Mouse (Mus musculus): ENCODE measurements at regions not wholly inside any gene's neighbourhood (a gene's known extent, or its start where the extent isn't known, plus 50 kb on each side); places are given as distances from the start of the nearest gene placed in this dataset.

DNA sequence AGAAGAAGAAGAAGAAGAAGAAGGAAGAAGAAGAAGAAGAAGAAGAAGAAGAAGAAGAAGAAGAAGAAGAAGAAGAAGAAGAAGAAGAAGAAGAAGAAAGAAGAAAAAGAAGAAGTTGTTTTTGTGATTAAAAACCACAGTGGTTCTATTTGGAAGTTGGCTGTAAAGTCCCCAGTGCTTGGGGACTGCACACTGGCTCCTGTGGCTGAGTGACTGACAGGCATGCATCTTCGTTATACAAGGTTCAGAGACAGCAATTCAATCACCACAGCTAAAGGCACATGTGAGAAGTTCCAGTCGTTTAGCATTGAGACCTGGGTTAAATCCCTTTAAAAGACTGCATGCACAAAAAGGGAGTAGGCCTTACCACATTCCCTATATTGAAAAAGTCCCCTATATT lies 93.1 kb upstream of the Arhgap28 start:
- WGBS = 61% methylated on average over 2 of the region's 2 CpGs
- H3K9ac ChIP-seq = no peak overlapping the region
- H3K4me2 ChIP-seq = no peak overlapping the region
- H3K9me3 ChIP-seq = no peaks in the 10 kb centered on the region
- no peak overlapping the region for H3K4me3 ChIP-seq
- H3K27me3 ChIP-seq = no peaks in the 10 kb centered on the region
- no peaks in the 10 kb centered on the region for H3K4me1 ChIP-seq (replicated peaks)
- H3K36me3 ChIP-seq = no peaks in the 10 kb centered on the region
- no peak for ATAC-seq (ENCODE audit: low read depth)
- no peak overlapping the region for H3K27ac ChIP-seq (replicated peaks)

DNA sequence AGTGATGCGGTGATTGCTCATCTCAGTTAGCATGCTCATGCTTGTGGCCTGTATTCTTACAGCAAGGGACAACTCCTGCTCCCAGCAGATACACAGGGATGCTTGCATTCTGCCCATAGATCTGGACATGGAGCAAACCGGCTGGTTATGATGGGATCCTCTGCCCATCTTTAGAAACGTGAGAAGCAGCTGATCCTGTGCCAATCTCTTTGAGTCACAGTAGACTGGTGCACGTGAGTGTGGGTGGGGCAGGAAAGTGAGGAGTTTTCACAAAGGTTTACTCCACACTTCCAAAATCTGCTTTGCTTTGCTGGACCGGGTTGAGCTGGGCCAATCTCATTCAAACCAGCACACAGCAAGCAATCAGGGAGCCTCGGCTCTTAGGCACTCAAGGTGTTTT lies 93.5 kb upstream of the Arhgap28 start:
- Histone ChIP-seq H3K9me3 (no peaks in the 10 kb centered on the region), H3K27me3 (no peaks in the 10 kb centered on the region), H3K4me2 (no peak overlapping the region), H3K4me1 (replicated peaks) (no peaks in the 10 kb centered on the region), H3K27ac (replicated peaks) (no peak overlapping the region), H3K36me3 (no peaks in the 10 kb centered on the region), H3K4me3 (no peak overlapping the region), H3K9ac (no peak overlapping the region)
- ATAC-seq (ENCODE audit: low read depth) = no peak
- WGBS = 89% methylated on average over 6 of the region's 6 CpGs

- no peak for ATAC-seq (ENCODE audit: low read depth)
Measured at GRCm38 (mm10) chr17:68100093-68100492, 96.2 kb upstream of the Arhgap28 start.

DNA sequence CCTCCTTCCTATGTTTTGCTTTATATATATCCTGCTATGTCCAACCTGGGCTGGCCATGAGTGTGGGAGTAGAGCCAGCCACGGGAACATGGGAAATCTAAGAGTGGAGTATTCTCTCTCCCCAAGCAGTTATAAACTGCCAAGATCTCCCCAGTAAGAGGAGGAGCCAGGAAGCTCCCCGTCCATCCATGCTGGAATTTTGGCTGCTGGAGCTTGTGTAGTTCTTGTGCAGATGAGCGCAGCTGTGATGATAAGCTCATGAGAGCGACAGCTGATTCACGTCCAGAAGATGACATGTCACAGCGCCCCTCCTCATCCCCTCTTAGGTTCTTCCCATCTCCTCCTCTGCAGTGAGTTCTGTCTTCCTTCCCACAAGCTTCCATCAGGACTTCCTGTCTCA lies 99.4 kb upstream of the Arhgap28 start:
- Histone ChIP-seq H3K9ac (no peak overlapping the region), H3K4me2 (no peak overlapping the region), H3K27ac (replicated peaks) (no peak overlapping the region), H3K9me3 (no peaks in the 10 kb centered on the region), H3K36me3 (no peaks in the 10 kb centered on the region), H3K4me1 (replicated peaks) (no peaks in the 10 kb centered on the region), H3K27me3 (no peaks in the 10 kb centered on the region), H3K4me3 (no peak overlapping the region)
- WGBS = 79% methylated on average over 6 of the region's 6 CpGs
- ATAC-seq (ENCODE audit: low read depth) = no peak

More at GRCm38 (mm10) chr17:68100093-68100492, 96.2 kb upstream of the Arhgap28 start:
- Histone ChIP-seq H3K4me3 (no peak overlapping the region), H3K9ac (no peak overlapping the region), H3K9me3 (no peaks in the 10 kb centered on the region), H3K4me1 (replicated peaks) (no peaks in the 10 kb centered on the region), H3K27me3 (no peaks in the 10 kb centered on the region), H3K36me3 (no peaks in the 10 kb centered on the region), H3K27ac (replicated peaks) (no peak overlapping the region), H3K4me2 (no peak overlapping the region)
- 73% methylated on average over 2 of the region's 2 CpGs for WGBS

GRCm38 (mm10) chr17:68106366-68106765 lies 102.4 kb upstream of the Arhgap28 start:
- Histone ChIP-seq H3K27me3 (no peaks in the 10 kb centered on the region), H3K9me3 (no peaks in the 10 kb centered on the region), H3K4me1 (replicated peaks) (no peaks in the 10 kb centered on the region), H3K4me3 (no peak overlapping the region), H3K9ac (no peak overlapping the region), H3K27ac (replicated peaks) (no peak overlapping the region), H3K36me3 (no peaks in the 10 kb centered on the region), H3K4me2 (no peak overlapping the region)
- ATAC-seq (ENCODE audit: low read depth) = no peak
- 66% methylated on average over 8 of the region's 8 CpGs for WGBS

DNA sequence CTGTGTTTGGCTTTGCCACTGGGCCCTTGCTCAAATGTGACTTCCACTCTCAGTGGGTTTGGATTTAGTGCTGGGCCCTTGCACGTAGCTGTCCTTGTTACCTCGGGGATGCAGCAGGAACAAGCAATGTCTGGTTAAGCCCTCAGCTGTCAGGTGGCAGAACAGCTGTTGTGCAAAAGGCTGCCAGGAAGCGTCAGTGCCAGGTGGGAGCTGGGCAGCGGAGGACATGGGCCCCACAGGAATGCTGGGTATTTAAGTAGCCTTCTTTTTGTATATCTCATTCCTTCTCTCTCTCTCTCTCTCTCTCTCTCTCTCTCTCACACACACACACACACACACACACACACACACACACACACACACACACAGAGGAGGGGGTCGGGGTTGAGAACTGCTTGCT lies 104.0 kb upstream of the Arhgap28 start:
- no peak overlapping the region for H3K9ac ChIP-seq
- 0 out of 2 replicates have a peak, but pooled peaks cover 7% of the 10 kb centered on the region for H3K4me1 ChIP-seq (replicated peaks)
- no peak for ATAC-seq (ENCODE audit: low read depth)
- no peaks in the 10 kb centered on the region for H3K9me3 ChIP-seq
- 77% methylated on average over 5 of the region's 5 CpGs for WGBS
- no peaks in the 10 kb centered on the region for H3K36me3 ChIP-seq
- no peak overlapping the region for H3K27ac ChIP-seq (replicated peaks)
- H3K4me2 ChIP-seq = no peak overlapping the region
- H3K27me3 ChIP-seq = no peaks in the 10 kb centered on the region
- no peak overlapping the region for H3K4me3 ChIP-seq

DNA sequence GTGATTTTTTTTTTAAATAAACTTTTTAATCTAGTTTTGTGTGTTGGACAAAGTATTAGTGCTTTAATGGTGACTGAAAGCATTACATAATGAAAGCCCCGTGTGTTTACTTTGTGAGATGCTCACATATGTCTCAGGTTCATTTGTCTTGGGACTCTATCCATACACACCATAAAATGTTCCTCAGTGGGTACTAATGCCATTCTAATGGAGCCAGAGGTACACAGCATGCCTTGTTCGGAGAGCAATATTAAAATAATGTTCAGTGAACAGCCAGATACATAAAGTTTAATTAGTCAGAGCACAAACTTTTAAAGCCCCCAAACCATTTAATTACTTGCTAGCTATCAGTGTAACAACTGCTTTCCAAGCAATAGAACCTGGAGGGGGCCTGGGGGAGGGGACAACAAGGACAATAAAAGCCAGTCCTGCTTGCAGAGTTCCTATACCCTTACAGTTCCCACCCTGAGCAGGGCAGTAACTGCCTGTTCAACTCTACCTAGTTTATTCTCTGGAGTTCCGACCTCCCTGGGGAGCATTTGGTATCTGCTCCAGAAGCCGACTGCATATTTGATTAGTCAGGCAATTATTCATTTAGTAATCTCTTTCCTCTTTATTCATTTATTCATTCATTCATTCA lies 108.0 kb upstream of the Arhgap28 start:
- no peaks in the 10 kb centered on the region for H3K27me3 ChIP-seq
- 37% methylated on average over 4 of the region's 4 CpGs for WGBS
- H3K4me3 ChIP-seq = no peak overlapping the region
- no peaks in the 10 kb centered on the region for H3K36me3 ChIP-seq
- H3K27ac ChIP-seq (replicated peaks) = no peak overlapping the region
- no peaks in the 10 kb centered on the region for H3K9me3 ChIP-seq
- H3K9ac ChIP-seq = no peak overlapping the region
- no peak overlapping the region for H3K4me2 ChIP-seq
- 0 out of 2 replicates have a peak, but pooled peaks cover 7% of the 10 kb centered on the region for H3K4me1 ChIP-seq (replicated peaks)
- ATAC-seq (ENCODE audit: low read depth) = 0 out of 2 replicates have a peak, but pooled peaks have one; percentile 59

- no peak overlapping the region for H3K4me3 ChIP-seq
- no peak overlapping the region for H3K27ac ChIP-seq (replicated peaks)
- H3K9me3 ChIP-seq = no peaks in the 10 kb centered on the region
- 0 out of 2 replicates have a peak, but pooled peaks cover 7% of the 10 kb centered on the region for H3K4me1 ChIP-seq (replicated peaks)
- ATAC-seq (ENCODE audit: low read depth) = no peak
- no peak overlapping the region for H3K9ac ChIP-seq
- no peaks in the 10 kb centered on the region for H3K36me3 ChIP-seq
- no peak overlapping the region for H3K4me2 ChIP-seq
- H3K27me3 ChIP-seq = no peaks in the 10 kb centered on the region
- WGBS = 69% methylated on average over 5 of the region's 5 CpGs
Measured at GRCm38 (mm10) chr17:68112763-68113330, 108.9 kb upstream of the Arhgap28 start.

DNA sequence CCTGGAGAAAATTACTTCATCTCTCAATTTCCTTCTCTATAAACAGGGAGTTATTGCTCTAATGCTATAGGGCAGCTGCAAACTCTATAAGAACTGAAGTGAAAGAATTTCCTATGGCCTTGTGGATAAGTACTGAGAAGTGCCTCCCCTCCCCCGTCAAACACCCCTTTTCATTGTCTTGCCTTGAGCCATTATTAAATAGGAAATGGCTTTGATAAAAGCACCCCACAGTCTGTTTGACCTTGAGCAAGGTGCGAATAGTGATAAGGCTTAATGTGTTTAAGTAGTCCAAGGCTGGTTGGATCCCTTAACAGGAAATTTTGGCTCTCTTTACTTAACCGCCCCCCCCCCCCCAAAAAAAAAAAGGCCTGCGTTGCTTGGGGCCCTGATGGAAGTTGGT lies 111.7 kb upstream of the Arhgap28 start:
- Histone ChIP-seq H3K9ac (no peak overlapping the region), H3K4me3 (no peak overlapping the region), H3K36me3 (no peaks in the 10 kb centered on the region), H3K4me1 (replicated peaks) (0 out of 2 replicates have a peak, but pooled peaks cover 7% of the 10 kb centered on the region), H3K9me3 (no peaks in the 10 kb centered on the region), H3K4me2 (no peak overlapping the region), H3K27me3 (no peaks in the 10 kb centered on the region), H3K27ac (replicated peaks) (no peak overlapping the region)
- ATAC-seq (ENCODE audit: low read depth) = no peak
- WGBS = 85% methylated on average over 4 of the region's 4 CpGs

- H3K27me3 ChIP-seq = no peaks in the 10 kb centered on the region
- no peak overlapping the region for H3K4me2 ChIP-seq
- H3K36me3 ChIP-seq = no peaks in the 10 kb centered on the region
- no peaks in the 10 kb centered on the region for H3K9me3 ChIP-seq
- H3K4me3 ChIP-seq = no peak overlapping the region
- no peak overlapping the region for H3K27ac ChIP-seq (replicated peaks)
- H3K4me1 ChIP-seq (replicated peaks) = no peaks in the 10 kb centered on the region
- WGBS = 66% methylated on average over 3 of the region's 3 CpGs
- ATAC-seq (ENCODE audit: low read depth) = no peak
- no peak overlapping the region for H3K9ac ChIP-seq
Measured at GRCm38 (mm10) chr17:68119055-68119698, 115.3 kb upstream of the Arhgap28 start.

DNA sequence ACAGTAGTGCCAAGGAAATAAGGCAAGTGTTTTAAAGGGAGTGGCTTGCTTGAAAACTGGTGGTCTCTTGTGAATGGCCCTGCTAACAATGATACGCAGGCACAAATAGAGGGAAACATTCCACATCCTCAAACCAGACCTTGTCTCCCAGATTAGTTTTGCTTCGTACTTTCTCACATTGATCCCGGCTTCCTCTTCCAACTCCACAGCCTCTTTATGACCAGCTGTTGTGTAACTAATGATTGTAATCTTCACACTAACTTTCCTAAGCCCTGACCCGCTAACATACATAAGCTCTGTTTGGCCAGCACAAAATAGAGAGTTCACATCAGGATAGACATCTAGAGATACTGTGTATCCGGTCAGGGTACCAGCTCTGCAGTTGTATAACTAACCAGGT lies 116.3 kb upstream of the Arhgap28 start:
- H3K9ac ChIP-seq = no peak overlapping the region
- ATAC-seq (ENCODE audit: low read depth) = no peak
- H3K4me1 ChIP-seq (replicated peaks) = no peaks in the 10 kb centered on the region
- no peaks in the 10 kb centered on the region for H3K27me3 ChIP-seq
- H3K4me3 ChIP-seq = no peak overlapping the region
- H3K4me2 ChIP-seq = no peak overlapping the region
- 90% methylated on average over 5 of the region's 5 CpGs for WGBS
- H3K36me3 ChIP-seq = no peaks in the 10 kb centered on the region
- H3K27ac ChIP-seq (replicated peaks) = no peak overlapping the region
- H3K9me3 ChIP-seq = no peaks in the 10 kb centered on the region

GRCm38 (mm10) chr17:68120744-68121143 lies 116.8 kb upstream of the Arhgap28 start:
- ATAC-seq (ENCODE audit: low read depth) = no peak
- Histone ChIP-seq H3K36me3 (no peaks in the 10 kb centered on the region), H3K9ac (no peak overlapping the region)

More at GRCm38 (mm10) chr17:68120744-68121143, 116.8 kb upstream of the Arhgap28 start:
- Histone ChIP-seq H3K27me3 (no peaks in the 10 kb centered on the region), H3K27ac (replicated peaks) (no peak overlapping the region), H3K4me1 (replicated peaks) (no peaks in the 10 kb centered on the region), H3K4me3 (no peak overlapping the region), H3K4me2 (no peak overlapping the region), H3K9me3 (no peaks in the 10 kb centered on the region)
- 86% methylated on average over 6 of the region's 6 CpGs for WGBS

Data from neural tube, embryonic 13.5 days (tissue).